14 mouse cellular contexts compared by ENCODE assay signal in genomic region chr4:41507998-41508397, GRCm38 (mm10). TPM values are rescaled to one million over a fixed set of nuclear protein-coding genes. Genes with fewer than 3 reads are reported as not detected.
DNase-seq lines count a peak whose midpoint lies in the region; ATAC-seq lines count a peak whose summit lies in the region.
"Had no signal": no experiment of that assay in that cellular context is flagged by ENCODE, and none has a peak within 500 bp of the region (broad histone marks: within the 10 kb centered on the region; RNA-seq: fewer than 3 reads in every experiment).

No protein-coding gene starts in this region.

- H3K4me2 ChIP-seq in neural tube, embryonic 11.5 days (ENCODE audit: low read depth): peak overlapping the region; percentile 86; the same call in 1 of the 2 replicates
- H3K4me2 ChIP-seq in forebrain, embryonic 16.5 days (ENCODE audit: low read length): peak overlapping the region; percentile 91
- H3K4me2 ChIP-seq in midbrain, embryonic 11.5 days: no peak overlapping the region; the same call in 1 of the 2 replicates

- no peaks in the 10 kb centered on the region for H3K9me3 ChIP-seq in neural tube, embryonic 11.5 days (ENCODE audit: control insufficient read depth, low read length)
- H3K9me3 ChIP-seq in forebrain, embryonic 16.5 days (ENCODE audit: control insufficient read depth, low read length): no peaks in the 10 kb centered on the region
- no peaks in the 10 kb centered on the region for H3K9me3 ChIP-seq in midbrain, embryonic 11.5 days (ENCODE audit: control insufficient read depth, low read length)

- H3K27me3 ChIP-seq in neural tube, embryonic 11.5 days (ENCODE audit: control insufficient read depth, insufficient read depth, low read length): no peaks in the 10 kb centered on the region
- 0 out of 2 replicates have a peak, but pooled peaks cover 2% of the 10 kb centered on the region for H3K27me3 ChIP-seq in forebrain, embryonic 16.5 days (replicated peaks; ENCODE audit: control insufficient read depth, insufficient read depth, low read length)
- peaks cover 4% of the 10 kb centered on the region for H3K27me3 ChIP-seq in midbrain, embryonic 11.5 days (ENCODE audit: control insufficient read depth, insufficient read depth, low read length)

- H3K4me1 ChIP-seq in neural tube, embryonic 11.5 days (ENCODE audit: control insufficient read depth, insufficient read depth, low read length): peaks cover 11% of the 10 kb centered on the region
- H3K4me1 ChIP-seq in forebrain, embryonic 16.5 days (replicated peaks; ENCODE audit: control insufficient read depth, insufficient read depth, low read length): peaks cover 19% of the 10 kb centered on the region
- H3K4me1 ChIP-seq in midbrain, embryonic 11.5 days (ENCODE audit: control insufficient read depth, insufficient read depth, low read length): peaks cover 12% of the 10 kb centered on the region

- H3K27ac ChIP-seq in neural tube, embryonic 11.5 days (ENCODE audit: low read depth, low read length): no peak overlapping the region
- no peak overlapping the region for H3K27ac ChIP-seq in forebrain, embryonic 16.5 days (ENCODE audit: low read length)
- no peak overlapping the region for H3K27ac ChIP-seq in midbrain, embryonic 11.5 days (ENCODE audit: low read depth, low read length)
- H3K27ac ChIP-seq: macrophage had no signal

- H3K36me3 ChIP-seq in neural tube, embryonic 11.5 days (ENCODE audit: control insufficient read depth, insufficient read depth, low read length): no peaks in the 10 kb centered on the region
- H3K36me3 ChIP-seq in forebrain, embryonic 16.5 days (ENCODE audit: control insufficient read depth, insufficient read depth): no peaks in the 10 kb centered on the region
- no peaks in the 10 kb centered on the region for H3K36me3 ChIP-seq in midbrain, embryonic 11.5 days (ENCODE audit: control insufficient read depth, insufficient read depth, low read length)

- no peak for ATAC-seq in neural tube, embryonic 11.5 days (ENCODE audit: insufficient read depth, low FRiP score, low TSS enrichment)
- no peak for ATAC-seq in forebrain, embryonic 16.5 days
- no peak for ATAC-seq in midbrain, embryonic 11.5 days (ENCODE audit: low FRiP score)
- ATAC-seq: liver, postnatal 0 days had no signal

- WGBS in neural tube, embryonic 11.5 days: 41% methylated on average over 7 of the region's 7 CpGs
- 50% methylated on average over 7 of the region's 7 CpGs for WGBS in forebrain, embryonic 16.5 days
- WGBS in midbrain, embryonic 11.5 days: 42% methylated on average over 7 of the region's 7 CpGs

- no peak overlapping the region for H3K9ac ChIP-seq in neural tube, embryonic 11.5 days (ENCODE audit: low read length)
- H3K9ac ChIP-seq in forebrain, embryonic 16.5 days (replicated peaks; ENCODE audit: low read depth, low read length): no peak overlapping the region
- H3K9ac ChIP-seq in midbrain, embryonic 11.5 days (ENCODE audit: low read length): no peak overlapping the region

- no peak for DNase-seq in neural tube, embryonic 11.5 days (ENCODE audit: low spot score)
- no peak for DNase-seq in neural tube, embryonic 10.5 days (ENCODE audit: extremely low spot score, low spot score)
- DNase-seq in midbrain, embryonic 11.5 days (ENCODE audit: low spot score, missing footprints): peak; percentile 86
- no peak for DNase-seq in ovary, postnatal 10 days (ENCODE audit: low spot score)
- no peak for DNase-seq in layer of hippocampus, postnatal 25 days (ENCODE audit: extremely low spot score in 1 of 2, low spot score in 1 of 2)
- DNase-seq in cerebellum, adult 9-11 months: no peak
- DNase-seq: cerebellum, adult 8-10 months; heart, postnatal 4 days; left cerebral cortex, postnatal 4 days; liver, postnatal 0 days; right cerebral cortex, postnatal 25 days had no signal

- H3K4me3 ChIP-seq in neural tube, embryonic 11.5 days (ENCODE audit: low read depth, low read length): no peak overlapping the region
- H3K4me3 ChIP-seq in forebrain, embryonic 16.5 days (replicated peaks; ENCODE audit: low read length): no peak overlapping the region
- no peak overlapping the region for H3K4me3 ChIP-seq in midbrain, embryonic 11.5 days (ENCODE audit: low read depth, low read length)

RNA-seq across cellular contexts. Expression of gene AI464131, which starts 5.1 kb away (rescaled TPM):
- polyA plus RNA-seq in neural tube, embryonic 11.5 days (2014; fragmentation: Nextera tagmentation; extraction: Ambion mirVana): 7.1 and 9.6 TPM in 2 replicates
- 2.8 and 3.4 TPM in 2 replicates for polyA plus RNA-seq in forebrain, embryonic 16.5 days (2015; fragmentation: Nextera tagmentation; extraction: Ambion mirVana)
- polyA plus RNA-seq in midbrain, embryonic 11.5 days (2014; fragmentation: Nextera tagmentation; extraction: Ambion mirVana): 6.9 and 7.6 TPM in 2 replicates
- total RNA-seq in layer of hippocampus, postnatal 25 days (2021): 10 to 100 TPM; 32.4 to 33.3 TPM
- total RNA-seq: neutrophil, adult 5-6 weeks had no signal

RNA-seq across cellular contexts. Expression of gene 1110017D15Rik, which starts 9.1 kb away (rescaled TPM):
- polyA plus RNA-seq in neural tube, embryonic 11.5 days (2014; fragmentation: Nextera tagmentation; extraction: Ambion mirVana): 2.5 and 3.4 TPM in 2 replicates
- polyA plus RNA-seq in forebrain, embryonic 16.5 days (2015; fragmentation: Nextera tagmentation; extraction: Ambion mirVana): 8.8 and 11.1 TPM in 2 replicates
- 3.6 and 4.6 TPM in 2 replicates for polyA plus RNA-seq in midbrain, embryonic 11.5 days (2014; fragmentation: Nextera tagmentation; extraction: Ambion mirVana)
- 1 to 10 TPM; 4.5 to 7.0 TPM for total RNA-seq in layer of hippocampus, postnatal 25 days (2021)
- total RNA-seq: heart, postnatal 4 days; neutrophil, adult 5-6 weeks had no signal
- polyA plus RNA-seq: liver, postnatal 0 days had no signal

RNA-seq across cellular contexts. Expression of gene Nudt2, which starts 43.0 kb away (rescaled TPM):
- polyA plus RNA-seq in neural tube, embryonic 11.5 days (2014; fragmentation: Nextera tagmentation; extraction: Ambion mirVana): 57.2 and 62.9 TPM in 2 replicates
- polyA plus RNA-seq in forebrain, embryonic 16.5 days (2015; fragmentation: Nextera tagmentation; extraction: Ambion mirVana): 68.2 and 71.7 TPM in 2 replicates
- polyA plus RNA-seq in midbrain, embryonic 11.5 days (2014; fragmentation: Nextera tagmentation; extraction: Ambion mirVana): 70.2 and 70.3 TPM in 2 replicates
- total RNA-seq in layer of hippocampus, postnatal 25 days (2021): 10 to 100 TPM; 27.4 to 31.4 TPM

RNA-seq across cellular contexts. Expression of gene Kif24, which starts 43.3 kb away (rescaled TPM):
- polyA plus RNA-seq in neural tube, embryonic 11.5 days (2014; fragmentation: Nextera tagmentation; extraction: Ambion mirVana): 8.5 and 9.2 TPM in 2 replicates
- polyA plus RNA-seq in forebrain, embryonic 16.5 days (2015; fragmentation: Nextera tagmentation; extraction: Ambion mirVana): 3.7 and 4.9 TPM in 2 replicates
- polyA plus RNA-seq in midbrain, embryonic 11.5 days (2014; fragmentation: Nextera tagmentation; extraction: Ambion mirVana): 9.6 and 9.9 TPM in 2 replicates
- 1 to 10 TPM; 1.0 to 1.5 TPM for total RNA-seq in layer of hippocampus, postnatal 25 days (2021)
